Mouse (Mus musculus): ENCODE results near the gene Mbd5.
"Not testable (repeated sequence)": the region's sequence is repeated elsewhere in the genome, so short reads cannot be mapped to it uniquely, and the experiment has no call there.

DNA sequence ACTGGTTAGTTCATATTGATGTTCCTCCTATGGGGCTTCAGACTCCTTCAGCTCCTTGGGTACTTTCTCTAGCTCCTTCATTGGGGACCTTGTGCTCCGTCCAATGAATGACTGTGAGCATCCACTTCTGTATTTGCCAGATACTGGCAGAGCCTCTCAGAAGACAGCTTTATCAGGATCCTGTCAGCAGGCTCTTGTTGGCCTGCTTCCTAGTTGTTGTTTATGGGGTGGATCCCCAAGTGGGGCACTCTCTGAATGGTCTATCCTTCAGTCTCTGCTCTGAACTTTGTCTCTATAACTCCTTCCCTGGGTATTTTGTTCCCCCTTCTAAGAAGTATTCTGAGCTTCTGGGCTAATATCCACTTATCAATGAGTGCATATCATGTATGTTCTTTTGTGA is 256.4 kb downstream of the Mbd5 start:
- 0 out of 2 replicates have a peak, but pooled peaks have one; percentile 10 for TF ChIP-seq RCOR1 (IDR thresholded peaks at IDR 0.05; ENCODE audit: low read depth, low read length)
- TF ChIP-seq USF1 (IDR thresholded peaks at IDR 0.05; ENCODE audit: low read depth, low read length); POLR2A (IDR thresholded peaks at IDR 0.05; ENCODE audit: control insufficient read depth in 1 of 2, insufficient read depth in 1 of 2, low read depth in 1 of 2, low read length in 2 of 2, poor library complexity in 1 of 2): not testable (repeated sequence)
- peak; percentile 55 for TF ChIP-seq GATA1 (IDR thresholded peaks at IDR 0.05; ENCODE audit: low read depth, low read length)
